ENCODE assay signal across 8 mouse cellular contexts in genomic region chr12:55491516-55492183, GRCm38 (mm10). TPM values are rescaled to one million over a fixed set of nuclear protein-coding genes. Genes with fewer than 3 reads are reported as not detected.
DNase-seq lines count a peak whose midpoint lies in the region; ATAC-seq lines count a peak whose summit lies in the region.

No protein-coding gene starts in this region.

- 1% methylated on average over 47 of the region's 57 CpGs for WGBS in intestine, embryonic 15.5 days

- peak overlapping the region; percentile 100 for H3K27ac ChIP-seq in intestine, embryonic 15.5 days

- peak; percentile 91 for ATAC-seq in intestine, embryonic 15.5 days

- peak overlapping the region; percentile 86 for H3K4me2 ChIP-seq in intestine, embryonic 15.5 days (replicated peaks)

- peaks cover 7% of the 10 kb centered on the region; the same call in 1 of the 2 replicates for H3K36me3 ChIP-seq in intestine, embryonic 15.5 days

- H3K4me3 ChIP-seq in intestine, embryonic 15.5 days (replicated peaks) = peak overlapping the region; percentile 92

- no peaks in the 10 kb centered on the region for H3K9me3 ChIP-seq in intestine, embryonic 15.5 days

- no peaks in the 10 kb centered on the region for H3K27me3 ChIP-seq in intestine, embryonic 15.5 days (replicated peaks)

- DNase-seq in adrenal gland, adult 2 months = peak; percentile 99
- DNase-seq in embryo, embryonic 11 days = peak; percentile 94
- peak; percentile 97 for DNase-seq in gastrocnemius, postnatal 25 days
- DNase-seq in left cerebral cortex, postnatal 25 days (ENCODE audit: low spot score in 2 of 2) = peak; percentile 80 to 88
- DNase-seq in mesoderm, embryonic 11.5 days (ENCODE audit: low read depth, low spot score) = peak; percentile 89
- DNase-seq in right cerebral cortex, postnatal 25 days = peak; percentile 87
- peak; percentile 96 to 97 for DNase-seq in urinary bladder, postnatal 4 days (ENCODE audit: low spot score in 2 of 2)

- H3K9ac ChIP-seq in intestine, embryonic 15.5 days = peak overlapping the region; percentile 97

- intact Hi-C loops in left cerebral cortex, postnatal 25 days (cut with DNase I) = loop anchor here (1.0 to 2.0 kb wide), 4 partner anchors 27 to 93 kb away; no protein-coding TSS in a partner anchor

- peaks cover 23% of the 10 kb centered on the region for H3K4me1 ChIP-seq in intestine, embryonic 15.5 days (replicated peaks)

RNA-seq across cellular contexts. Expression of gene Nfkbia, which starts 0.8 kb away (rescaled TPM):
- total RNA-seq in adrenal gland, adult 2 months (2021) = 10 to 100 TPM; 90.6 to 94.6 TPM
- polyA plus RNA-seq in adrenal gland, adult 2 months (2012; rRNA removed) = 197 and 256 TPM in 2 replicates
- 10 to 100 TPM; 17.8 to 20.8 TPM for total RNA-seq in gastrocnemius, postnatal 25 days (2021)
- polyA plus RNA-seq in intestine, embryonic 15.5 days (2015; fragmentation: Nextera tagmentation; extraction: Ambion mirVana) = 72.5 and 74.2 TPM in 2 replicates
- total RNA-seq in left cerebral cortex, postnatal 25 days (2021) = 10 to 100 TPM; 28.5 to 31.7 TPM

Comparison
In these comparisons a context has a peak if more than half of its experiments do, and no peak if none do; other contexts are left out.
1. Peak in every context shown above with its lines: DNase-seq, ATAC-seq, H3K4me3 ChIP-seq and H3K27ac ChIP-seq.